ENCODE assay signal across 15 mouse cellular contexts in genomic region chr5:117447698-117448097, GRCm38 (mm10). TPM values are rescaled to one million over a fixed set of nuclear protein-coding genes. Genes with fewer than 3 reads are reported as not detected.
DNase-seq lines count a peak whose midpoint lies in the region; ATAC-seq and TF ChIP-seq lines count a peak whose summit lies in the region.
"Had no signal": no experiment of that assay in that cellular context is flagged by ENCODE, and none has a peak within 500 bp of the region (broad histone marks: within the 10 kb centered on the region; RNA-seq: fewer than 3 reads in every experiment).

No protein-coding gene starts in this region.

- no peak for DNase-seq in heart, adult 2 months
- DNase-seq in lung, postnatal 0 days (ENCODE audit: low spot score): no peak
- DNase-seq in lung, adult 18-20 months: no peak
- no peak for DNase-seq in right cerebral cortex, postnatal 10 days (ENCODE audit: low spot score in 2 of 2)
- DNase-seq: adrenal gland, adult 8-10 months; cerebellum, postnatal 10 days; layer of hippocampus, adult 9-11 months had no signal

- H3K36me3 ChIP-seq in heart, adult 2 months (ENCODE audit: control insufficient read depth, insufficient read depth, low read length): no peaks in the 10 kb centered on the region
- no peaks in the 10 kb centered on the region for H3K36me3 ChIP-seq in heart, embryonic 12.5 days
- no peaks in the 10 kb centered on the region for H3K36me3 ChIP-seq in lung, postnatal 0 days (ENCODE audit: insufficient read depth, low read length)
- H3K36me3 ChIP-seq in E14TG2a.4 (ENCODE audit: insufficient read depth, low read length): no peaks in the 10 kb centered on the region
- H3K36me3 ChIP-seq: kidney, embryonic 15.5 days had no signal

- no peak overlapping the region for H3K9ac ChIP-seq in heart, adult 2 months (ENCODE audit: low read depth, low read length)
- H3K9ac ChIP-seq in heart, embryonic 12.5 days: no peak overlapping the region
- no peak overlapping the region for H3K9ac ChIP-seq in lung, postnatal 0 days (replicated peaks; ENCODE audit: low read depth)
- H3K9ac ChIP-seq: kidney, embryonic 15.5 days; neural tube, embryonic 13.5 days had no signal

- TF ChIP-seq CTCF in heart, adult 2 months (IDR thresholded peaks at IDR 0.05): peak; percentile 10; the same call in 1 of the 2 replicates
- TF ChIP-seq CTCF in lung, postnatal 0 days (IDR thresholded peaks at IDR 0.05): peak; percentile 19; the same call in 1 of the 2 replicates
- TF ChIP-seq CTCF in E14TG2a.4 (conservative IDR thresholded peaks at IDR 0.05; ENCODE audit: low read length): peak; percentile 77

- H3K4me3 ChIP-seq in heart, adult 2 months: no peak overlapping the region
- H3K4me3 ChIP-seq in heart, embryonic 12.5 days: no peak overlapping the region
- H3K4me3 ChIP-seq in lung, postnatal 0 days (ENCODE audit: low read depth, low read length): no peak overlapping the region
- H3K4me3 ChIP-seq in E14TG2a.4 (replicated peaks; ENCODE audit: low read length): no peak overlapping the region
- H3K4me3 ChIP-seq: kidney, embryonic 15.5 days; neural tube, embryonic 13.5 days had no signal

- no peaks in the 10 kb centered on the region for H3K79me2 ChIP-seq in heart, adult 2 months (replicated peaks; ENCODE audit: control insufficient read depth, insufficient read depth, low read length)

- no peak overlapping the region for H3K27ac ChIP-seq in heart, adult 2 months
- no peak overlapping the region for H3K27ac ChIP-seq in heart, embryonic 12.5 days (ENCODE audit: poor library complexity, severe bottlenecking)
- H3K27ac ChIP-seq in lung, postnatal 0 days (ENCODE audit: low read length): no peak overlapping the region
- H3K27ac ChIP-seq: kidney, embryonic 15.5 days; neural tube, embryonic 13.5 days had no signal

- no peak for TF ChIP-seq EP300 in heart, adult 2 months (IDR thresholded peaks at IDR 0.05; ENCODE audit: insufficient read depth, low read depth, low read length)
- no peak for TF ChIP-seq EP300 in lung, postnatal 0 days (IDR thresholded peaks at IDR 0.05)

- TF ChIP-seq POLR2A in heart, adult 2 months (IDR thresholded peaks at IDR 0.05; ENCODE audit: insufficient read depth, low read depth, low read length): no peak

- intact Hi-C loops in heart, adult 2 months (cut with DNase I): no loop called here

- 42% methylated on average over 6 of the region's 6 CpGs for WGBS in heart, adult 2 months
- WGBS in heart, embryonic 12.5 days: 36% methylated on average over 6 of the region's 6 CpGs
- 40% methylated on average over 6 of the region's 6 CpGs for WGBS in lung, postnatal 0 days

- no peak overlapping the region for H3K4me2 ChIP-seq in heart, embryonic 12.5 days
- no peak overlapping the region for H3K4me2 ChIP-seq in lung, postnatal 0 days (replicated peaks; ENCODE audit: low read depth, low read length)
- H3K4me2 ChIP-seq: kidney, embryonic 15.5 days; neural tube, embryonic 13.5 days had no signal

- no peaks in the 10 kb centered on the region for H3K4me1 ChIP-seq in heart, adult 2 months (ENCODE audit: control insufficient read depth, insufficient read depth, low read length)
- H3K4me1 ChIP-seq in heart, embryonic 12.5 days (replicated peaks): no peaks in the 10 kb centered on the region
- no peaks in the 10 kb centered on the region for H3K4me1 ChIP-seq in lung, postnatal 0 days (ENCODE audit: insufficient read depth, low read depth, low read length)
- no peaks in the 10 kb centered on the region; the same call in 1 of the 2 replicates for H3K4me1 ChIP-seq in E14TG2a.4 (replicated peaks; ENCODE audit: low read depth, low read length)
- H3K4me1 ChIP-seq: kidney, embryonic 15.5 days; neural tube, embryonic 13.5 days had no signal

- no peak for ATAC-seq in heart, embryonic 12.5 days (ENCODE audit: insufficient number of reproducible peaks, low FRiP score)
- ATAC-seq in lung, postnatal 0 days: no peak
- ATAC-seq in megakaryocyte progenitor cell, adult 5-6 weeks (replicated peaks; ENCODE audit: poor library complexity): 0 out of 2 replicates have a peak, but pooled peaks have one; percentile 42
- no peak for ATAC-seq in activated CD4-positive, CD25-positive, alpha-beta regulatory T cell, adult 4 months
- ATAC-seq: hindbrain, embryonic 16.5 days had no signal

- no peaks in the 10 kb centered on the region for H3K27me3 ChIP-seq in heart, adult 2 months (ENCODE audit: control insufficient read depth, insufficient read depth, low read length)
- H3K27me3 ChIP-seq in heart, embryonic 12.5 days (replicated peaks): peaks cover 4% of the 10 kb centered on the region; the same call in 1 of the 2 replicates
- no peaks in the 10 kb centered on the region for H3K27me3 ChIP-seq in lung, postnatal 0 days (replicated peaks; ENCODE audit: insufficient read depth, low read length)
- H3K27me3 ChIP-seq in E14TG2a.4 (ENCODE audit: insufficient read depth, low read length): peaks cover 19% of the 10 kb centered on the region
- H3K27me3 ChIP-seq: neural tube, embryonic 13.5 days had no signal

- peaks cover 3% of the 10 kb centered on the region; the same call in 1 of the 2 replicates for H3K9me3 ChIP-seq in heart, embryonic 12.5 days (replicated peaks)
- no peaks in the 10 kb centered on the region for H3K9me3 ChIP-seq in lung, postnatal 0 days (ENCODE audit: low read length)
- H3K9me3 ChIP-seq in E14TG2a.4 (ENCODE audit: low read length): no peaks in the 10 kb centered on the region
- H3K9me3 ChIP-seq: kidney, embryonic 15.5 days; neural tube, embryonic 13.5 days had no signal

RNA-seq across cellular contexts. Expression of gene Ksr2, which starts 33.9 kb away (rescaled TPM):
- total RNA-seq in heart, adult 2 months (2021): under 1 TPM in 1 of 2 experiments, not detected in 1; 0.05 TPM
- polyA plus RNA-seq in heart, adult 2 months (2012; rRNA removed): 0.02 TPM in 1 of 2 replicates, not detected in the other
- 0.15 and 0.17 TPM in 2 replicates for polyA plus RNA-seq in heart, embryonic 12.5 days (2016; fragmentation: Nextera tagmentation; extraction: Ambion mirVana)
- polyA plus RNA-seq in lung, postnatal 0 days (2015; fragmentation: Nextera tagmentation; extraction: Ambion mirVana): 0.04 and 0.08 TPM in 2 replicates
- total RNA-seq in megakaryocyte progenitor cell, adult 5-6 weeks (2015): 0.25 and 0.27 TPM in 2 replicates
- total RNA-seq in megakaryocyte progenitor cell, adult 5-6 weeks (2017): 0.03 and 0.17 TPM in 2 replicates
- under 1 TPM; 0.20 to 0.27 TPM for polyA plus RNA-seq in activated CD4-positive, CD25-positive, alpha-beta regulatory T cell, adult 4 months (2017; shearing (Covaris generic))
- polyA plus RNA-seq: heart, postnatal 0 days had no signal

RNA-seq across cellular contexts. Expression of gene Rfc5, which starts 58.9 kb away (rescaled TPM):
- 1 to 10 TPM; 1.7 to 4.3 TPM for total RNA-seq in heart, adult 2 months (2021)
- 3.7 and 5.8 TPM in 2 replicates for polyA plus RNA-seq in heart, adult 2 months (2012; rRNA removed)
- 61.2 and 63.0 TPM in 2 replicates for polyA plus RNA-seq in heart, embryonic 12.5 days (2016; fragmentation: Nextera tagmentation; extraction: Ambion mirVana)
- polyA plus RNA-seq in lung, postnatal 0 days (2015; fragmentation: Nextera tagmentation; extraction: Ambion mirVana): 17.4 and 18.2 TPM in 2 replicates
- 53.9 and 61.7 TPM in 2 replicates for total RNA-seq in megakaryocyte progenitor cell, adult 5-6 weeks (2015)
- 53.1 and 60.4 TPM in 2 replicates for total RNA-seq in megakaryocyte progenitor cell, adult 5-6 weeks (2017)
- 10 to 100 TPM; 32.2 to 35.6 TPM for polyA plus RNA-seq in activated CD4-positive, CD25-positive, alpha-beta regulatory T cell, adult 4 months (2017; shearing (Covaris generic))

Comparison
In these comparisons a context has a peak if more than half of its experiments do, and no peak if none do; other contexts are left out.
1. CTCF ChIP-seq: peak in every context shown above with its lines; median percentile 77 in E14TG2a.4; 19 in lung, postnatal 0 days; 10 in heart, adult 2 months.